Mouse (Mus musculus) erythroid progenitor cell, adult 5-6 weeks (primary cell): ENCODE results near the gene Cpd. TPM values are rescaled to one million over a fixed set of nuclear protein-coding genes. Genes with fewer than 3 reads are reported as not detected.

ENCODE experiments used
- ATAC-seq: replicated peaks from 2 replicates; pipeline ENCODE4 v1.8.0; 2016; ENCODE audit warnings: moderate number of reproducible peaks, mild to moderate bottlenecking, moderate TSS enrichment, inconsistent platforms; ENCODE audit not compliant: poor library complexity, low FRiP score, severe bottlenecking
- total RNA-seq, 2 experiments: library from RNA; stranded (forward) in 1 of 2; stranded (reverse) in 1 of 2; fragments of 150-400 nt in 1 of 2; fragments of 186-747, 209-891 nt in 1 of 2; gene quantifications; 2 replicates each; pipeline versions ENCODE4 v1.2.3 to v1.2.4; 2015 to 2017; ENCODE audit warnings: low replicate concordance in 2 of 2

Gene Cpd
- total RNA-seq, 2 experiments from 2014 or later, result 6.1 to 11.7 TPM

- no peak for ATAC-seq
Measured at GRCm38 (mm10) chr11:76849596-76849995, 2.8 kb upstream of the Cpd start.

- ATAC-seq, result no peak
Measured at GRCm38 (mm10) chr11:76848081-76848480, 1.3 kb upstream of the Cpd start.

- no peak for ATAC-seq
Measured at GRCm38 (mm10) chr11:76847354-76847753, 536 bp upstream of the Cpd start.

GRCm38 (mm10) chr11:76846011-76846877 is 574 bp downstream of the Cpd start:
- peak; percentile 25; the same call in 1 of the 2 replicates for ATAC-seq

- ATAC-seq, result no peak
Measured at GRCm38 (mm10) chr11:76845275-76845980, 1.4 kb downstream of the Cpd start.

GRCm38 (mm10) chr11:76838573-76838972 is 8.2 kb downstream of the Cpd start:
- ATAC-seq, result peak; percentile 57; the same call in 1 of the 2 replicates

- ATAC-seq, result no peak
Measured at GRCm38 (mm10) chr11:76836317-76836716, 10.5 kb downstream of the Cpd start.

GRCm38 (mm10) chr11:76835868-76836267 is 10.9 kb downstream of the Cpd start:
- ATAC-seq, result peak; percentile 49; the same call in 1 of the 2 replicates

- ATAC-seq, result 0 out of 2 replicates have a peak, but pooled peaks have one; percentile 46
Measured at GRCm38 (mm10) chr11:76834665-76835064, 12.2 kb downstream of the Cpd start.

- ATAC-seq, result no peak
Measured at GRCm38 (mm10) chr11:76824885-76825265, 21.9 kb downstream of the Cpd start.

GRCm38 (mm10) chr11:76824238-76824884 is 22.5 kb downstream of the Cpd start:
- no peak for ATAC-seq

- no peak for ATAC-seq
Measured at GRCm38 (mm10) chr11:76823641-76824040, 23.2 kb downstream of the Cpd start.

GRCm38 (mm10) chr11:76821353-76821752 is 25.5 kb downstream of the Cpd start:
- no peak for ATAC-seq

- no peak for ATAC-seq
Measured at GRCm38 (mm10) chr11:76817664-76818063, 29.2 kb downstream of the Cpd start.

- no peak for ATAC-seq
Measured at GRCm38 (mm10) chr11:76810706-76811495, 35.9 kb downstream of the Cpd start.

- no peak for ATAC-seq
Measured at GRCm38 (mm10) chr11:76809450-76809849, 37.4 kb downstream of the Cpd start.

GRCm38 (mm10) chr11:76808550-76808949 is 38.3 kb downstream of the Cpd start:
- ATAC-seq, result no peak

GRCm38 (mm10) chr11:76807007-76807679 is 39.7 kb downstream of the Cpd start:
- no peak for ATAC-seq

GRCm38 (mm10) chr11:76806026-76806425 is 40.8 kb downstream of the Cpd start:
- ATAC-seq, result no peak
